Mouse (Mus musculus) limb, embryonic 15.5 days (tissue): ENCODE measurements at regions not wholly inside any gene's neighbourhood (a gene's known extent, or its start where the extent isn't known, plus 50 kb on each side); places are given as distances from the start of the nearest gene placed in this dataset.

Experiments used
- ATAC-seq: fragments of 200-750 bp; cut with Nextera tagmentation; 2 replicates; pipeline ENCODE4 v1.8.0; 2017; ENCODE audit warnings: low read depth, moderate TSS enrichment; ENCODE audit not compliant: insufficient number of reproducible peaks, low FRiP score, low TSS enrichment
- H3K27ac ChIP-seq: fragments of 300-500 bp; sonication (generic); 2 replicates; pipeline ENCODE4 v1.5.1; 2015; ENCODE audit warnings: moderate library complexity, mild to moderate bottlenecking, inconsistent platforms
- H3K27me3 ChIP-seq: fragments of 300-500 bp; sonication (generic); 2 replicates; pipeline ENCODE4 v1.6.1; 2015; ENCODE audit warnings: inconsistent platforms
- H3K36me3 ChIP-seq: fragments of 300-500 bp; sonication (generic); 2 replicates; pipeline ENCODE4 v1.6.1; 2015; ENCODE audit warnings: inconsistent platforms
- H3K4me1 ChIP-seq: fragments of 300-500 bp; sonication (generic); 2 replicates; pipeline ENCODE4 v1.6.1; 2015; ENCODE audit warnings: inconsistent platforms
- H3K4me2 ChIP-seq: fragments of 300-500 bp; sonication (generic); 2 replicates; pipeline ENCODE4 v1.6.1; 2015; ENCODE audit warnings: mild to moderate bottlenecking, inconsistent platforms
- H3K4me3 ChIP-seq: fragments of 300-500 bp; sonication (generic); 2 replicates; pipeline ENCODE4 v1.5.1; 2015; ENCODE audit warnings: mild to moderate bottlenecking, inconsistent platforms
- H3K9ac ChIP-seq: fragments of 300-500 bp; sonication (generic); 2 replicates; pipeline ENCODE4 v1.6.1; 2015; ENCODE audit warnings: inconsistent platforms
- H3K9me3 ChIP-seq: fragments of 300-500 bp; sonication (generic); 2 replicates; pipeline ENCODE4 v1.6.1; 2016; ENCODE audit warnings: inconsistent platforms
- WGBS: fragments of 180-500 bp; shearing (Covaris S2); methylation state at CpG from one replicate; pipeline ENCODE4 v1.1.7; 2015; 5-methylcytosine and 5-hydroxymethylcytosine counted together

GRCm38 (mm10) chr6:112057895-112058294 lies 215.7 kb upstream of the Lmcd1 start:
- 37% methylated on average over 1 of the region's 1 CpGs for WGBS
- no peak overlapping the region for H3K4me2 ChIP-seq

DNA sequence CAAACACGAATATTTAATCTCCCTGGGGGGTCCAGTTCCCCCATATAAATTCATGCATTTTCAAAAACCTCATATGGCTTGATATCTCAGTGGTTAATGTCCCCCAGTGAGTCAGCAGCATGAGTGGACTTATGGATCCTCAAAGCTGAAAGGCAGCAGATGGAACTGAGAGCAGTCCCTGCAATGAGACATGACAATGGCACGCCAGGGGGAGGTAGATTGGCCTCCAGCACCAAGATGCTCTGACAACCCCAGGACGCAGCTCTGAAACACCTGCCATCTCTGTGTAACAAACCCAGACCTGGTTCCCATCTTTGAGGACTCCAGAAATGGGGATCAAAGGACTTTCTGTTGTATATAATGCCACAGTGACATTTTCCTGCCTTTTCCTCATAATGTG lies 210.6 kb upstream of the Lmcd1 start:
- no peak for ATAC-seq
- Histone ChIP-seq H3K4me2 (no peak overlapping the region), H3K36me3 (no peaks in the 10 kb centered on the region), H3K9ac (no peak overlapping the region), H3K4me1 (no peaks in the 10 kb centered on the region), H3K27me3 (no peaks in the 10 kb centered on the region), H3K27ac (no peak overlapping the region), H3K4me3 (no peak overlapping the region), H3K9me3 (no peaks in the 10 kb centered on the region)
- WGBS = 60% methylated on average over 3 of the region's 3 CpGs

More at GRCm38 (mm10) chr6:112057895-112058294, 215.7 kb upstream of the Lmcd1 start:
- Histone ChIP-seq H3K27ac (no peak overlapping the region), H3K27me3 (no peaks in the 10 kb centered on the region), H3K36me3 (no peaks in the 10 kb centered on the region), H3K4me3 (no peak overlapping the region), H3K9ac (no peak overlapping the region), H3K9me3 (no peaks in the 10 kb centered on the region), H3K4me1 (peaks cover 4% of the 10 kb centered on the region)
- no peak for ATAC-seq

DNA sequence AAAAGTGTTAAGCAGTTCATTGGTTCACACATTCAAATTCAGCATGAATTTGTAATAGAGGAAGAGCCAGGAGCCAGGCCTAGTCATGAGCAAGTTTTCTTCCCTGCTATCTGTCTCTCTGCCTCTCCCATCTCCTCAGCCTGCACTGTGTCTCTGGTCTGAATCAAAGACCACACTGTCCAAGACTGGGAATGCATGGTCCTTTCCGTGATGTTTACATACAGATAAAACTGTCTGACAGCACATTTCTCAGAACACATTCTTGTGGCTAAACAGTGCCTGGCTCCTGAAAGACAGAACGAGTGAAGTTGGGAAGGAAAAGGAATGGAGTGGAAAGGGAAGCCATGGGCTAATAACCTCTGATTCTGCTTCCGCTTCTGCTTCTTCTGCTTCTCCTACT lies 183.0 kb upstream of the Lmcd1 start:
- Histone ChIP-seq H3K9ac (no peak overlapping the region), H3K4me2 (no peak overlapping the region), H3K4me1 (no peaks in the 10 kb centered on the region), H3K4me3 (no peak overlapping the region), H3K9me3 (no peaks in the 10 kb centered on the region), H3K36me3 (no peaks in the 10 kb centered on the region), H3K27ac (no peak overlapping the region), H3K27me3 (no peaks in the 10 kb centered on the region)
- no peak for ATAC-seq
- 80% methylated on average over 3 of the region's 3 CpGs for WGBS

GRCm38 (mm10) chr6:112091125-112091763 lies 182.3 kb upstream of the Lmcd1 start:
- Histone ChIP-seq H3K36me3 (no peaks in the 10 kb centered on the region), H3K9ac (no peak overlapping the region), H3K4me3 (no peak overlapping the region), H3K27me3 (no peaks in the 10 kb centered on the region), H3K9me3 (no peaks in the 10 kb centered on the region), H3K4me2 (no peak overlapping the region), H3K4me1 (no peaks in the 10 kb centered on the region), H3K27ac (no peak overlapping the region)
- WGBS = 58% methylated on average over 3 of the region's 3 CpGs
- no peak for ATAC-seq

DNA sequence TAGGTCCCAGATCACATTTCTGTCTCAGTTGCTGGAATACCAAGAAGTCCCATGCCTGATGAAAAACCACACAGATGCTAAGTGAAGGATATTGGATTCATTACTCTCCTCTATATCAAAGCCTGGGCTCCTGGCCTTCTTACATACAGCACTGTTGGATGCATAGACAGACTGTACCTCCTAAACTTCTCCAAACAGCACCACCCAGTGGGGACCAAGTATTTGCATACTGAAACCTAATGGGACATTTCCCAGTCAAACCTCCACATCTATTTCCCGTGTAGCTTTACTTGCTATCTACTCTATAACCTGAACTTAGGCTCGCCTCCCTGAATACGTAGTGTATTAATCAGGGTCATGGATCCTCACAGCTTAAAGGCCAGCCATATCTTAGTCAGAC lies 180.3 kb upstream of the Lmcd1 start:
- Histone ChIP-seq H3K4me2 (no peak overlapping the region), H3K27me3 (no peaks in the 10 kb centered on the region), H3K4me1 (no peaks in the 10 kb centered on the region), H3K4me3 (no peak overlapping the region), H3K36me3 (no peaks in the 10 kb centered on the region), H3K27ac (no peak overlapping the region), H3K9ac (no peak overlapping the region), H3K9me3 (no peaks in the 10 kb centered on the region)
- 68% methylated on average over 3 of the region's 3 CpGs for WGBS
- no peak for ATAC-seq

GRCm38 (mm10) chr6:112097699-112098098 lies 175.9 kb upstream of the Lmcd1 start:
- 71% methylated on average over 3 of the region's 3 CpGs for WGBS
- no peak overlapping the region for H3K27ac ChIP-seq
- H3K27me3 ChIP-seq = no peaks in the 10 kb centered on the region
- no peak overlapping the region for H3K4me3 ChIP-seq
- H3K4me1 ChIP-seq = no peaks in the 10 kb centered on the region
- H3K36me3 ChIP-seq = no peaks in the 10 kb centered on the region
- no peaks in the 10 kb centered on the region for H3K9me3 ChIP-seq
- H3K9ac ChIP-seq = no peak overlapping the region
- H3K4me2 ChIP-seq = no peak overlapping the region
- no peak for ATAC-seq

- no peaks in the 10 kb centered on the region for H3K27me3 ChIP-seq
- ATAC-seq = no peak
- no peak overlapping the region for H3K4me2 ChIP-seq
- H3K9ac ChIP-seq = no peak overlapping the region
- no peak overlapping the region for H3K27ac ChIP-seq
- no peaks in the 10 kb centered on the region for H3K9me3 ChIP-seq
- H3K36me3 ChIP-seq = no peaks in the 10 kb centered on the region
- no peak overlapping the region for H3K4me3 ChIP-seq
- H3K4me1 ChIP-seq = no peaks in the 10 kb centered on the region
- 63% methylated on average over 13 of the region's 13 CpGs for WGBS
Measured at GRCm38 (mm10) chr6:112108651-112109050, 164.9 kb upstream of the Lmcd1 start.

DNA sequence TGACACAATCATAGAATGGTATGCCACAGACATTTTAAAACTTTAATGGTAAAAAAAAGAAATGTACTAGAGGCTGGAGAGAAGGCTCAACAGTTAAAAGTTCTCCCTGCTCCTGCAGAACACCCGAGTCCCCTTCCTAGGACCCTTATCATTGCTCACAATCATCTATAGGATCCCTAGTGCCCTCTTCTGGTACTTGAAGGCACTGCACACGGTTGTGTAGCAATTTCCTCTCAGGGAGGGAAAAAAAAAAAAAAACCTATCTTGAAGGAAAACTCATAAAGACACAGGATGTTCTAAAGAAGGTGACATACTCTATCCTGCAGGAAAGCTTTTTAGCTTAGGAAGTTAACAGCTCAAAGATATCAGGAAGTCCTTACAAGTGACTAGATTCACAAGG lies 154.4 kb upstream of the Lmcd1 start:
- no peak overlapping the region for H3K4me2 ChIP-seq
- no peaks in the 10 kb centered on the region for H3K27me3 ChIP-seq
- 46% methylated on average over 2 of the region's 2 CpGs for WGBS
- ATAC-seq = no peak
- H3K36me3 ChIP-seq = no peaks in the 10 kb centered on the region
- no peak overlapping the region for H3K9ac ChIP-seq
- H3K4me1 ChIP-seq = no peaks in the 10 kb centered on the region
- no peak overlapping the region for H3K27ac ChIP-seq
- no peaks in the 10 kb centered on the region for H3K9me3 ChIP-seq
- no peak overlapping the region for H3K4me3 ChIP-seq

DNA sequence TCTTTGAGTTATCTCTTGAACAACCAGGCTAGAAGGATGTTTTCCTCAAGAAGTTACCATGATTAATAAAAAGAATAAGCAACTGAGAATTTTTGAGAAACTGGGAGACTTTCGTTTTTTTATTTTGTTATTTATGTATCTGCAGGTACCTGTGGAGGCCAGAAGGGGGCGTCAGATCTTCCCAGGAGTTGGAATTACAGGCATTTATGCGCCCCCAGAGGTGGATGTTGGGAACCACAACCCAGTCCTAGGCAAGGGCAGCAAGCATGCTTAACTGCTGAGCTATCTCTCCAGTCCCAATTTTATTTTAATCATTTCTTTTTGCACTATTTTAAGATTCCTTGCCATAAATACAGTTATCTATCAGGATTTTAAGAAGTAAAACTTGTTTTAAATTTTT lies 140.0 kb upstream of the Lmcd1 start:
- Histone ChIP-seq H3K36me3 (no peaks in the 10 kb centered on the region), H3K4me3 (no peak overlapping the region), H3K9ac (no peak overlapping the region), H3K27ac (no peak overlapping the region), H3K4me1 (no peaks in the 10 kb centered on the region), H3K4me2 (no peak overlapping the region), H3K9me3 (no peaks in the 10 kb centered on the region), H3K27me3 (no peaks in the 10 kb centered on the region)
- 21% methylated on average over 3 of the region's 3 CpGs for WGBS
- ATAC-seq = no peak

GRCm38 (mm10) chr6:112152535-112153364 lies 120.8 kb upstream of the Lmcd1 start:
- H3K36me3 ChIP-seq = no peaks in the 10 kb centered on the region
- H3K27ac ChIP-seq = no peak overlapping the region
- H3K4me2 ChIP-seq = no peak overlapping the region
- H3K27me3 ChIP-seq = no peaks in the 10 kb centered on the region
- no peaks in the 10 kb centered on the region for H3K4me1 ChIP-seq
- WGBS = 64% methylated on average over 10 of the region's 10 CpGs
- ATAC-seq = no peak
- no peak overlapping the region for H3K9ac ChIP-seq
- no peak overlapping the region for H3K4me3 ChIP-seq
- no peaks in the 10 kb centered on the region for H3K9me3 ChIP-seq

- no peak for ATAC-seq
- no peak overlapping the region for H3K4me3 ChIP-seq
- no peak overlapping the region for H3K4me2 ChIP-seq
- H3K9ac ChIP-seq = no peak overlapping the region
- no peaks in the 10 kb centered on the region for H3K36me3 ChIP-seq
- no peak overlapping the region for H3K27ac ChIP-seq
- no peaks in the 10 kb centered on the region for H3K4me1 ChIP-seq
- H3K27me3 ChIP-seq = no peaks in the 10 kb centered on the region
- 90% methylated on average over 3 of the region's 3 CpGs for WGBS
- no peaks in the 10 kb centered on the region for H3K9me3 ChIP-seq
Measured at GRCm38 (mm10) chr6:112167487-112167886, 106.1 kb upstream of the Lmcd1 start.

GRCm38 (mm10) chr6:112176344-112176743 lies 97.2 kb upstream of the Lmcd1 start:
- H3K4me3 ChIP-seq = no peak overlapping the region
- H3K9me3 ChIP-seq = no peaks in the 10 kb centered on the region
- no peaks in the 10 kb centered on the region for H3K36me3 ChIP-seq
- H3K4me1 ChIP-seq = no peaks in the 10 kb centered on the region
- no peak for ATAC-seq
- H3K27me3 ChIP-seq = no peaks in the 10 kb centered on the region
- H3K27ac ChIP-seq = no peak overlapping the region
- WGBS = 39% methylated on average over 2 of the region's 2 CpGs
- no peak overlapping the region for H3K9ac ChIP-seq
- no peak overlapping the region for H3K4me2 ChIP-seq
